Mouse (Mus musculus): ENCODE results near the gene Fam160b1. TPM values are rescaled to one million over a fixed set of nuclear protein-coding genes. Genes with fewer than 3 reads are reported as not detected.

The Fam160b1 gene
- 10 to 100 TPM; 22.7 to 23.4 TPM for total RNA-seq (2021)
- long read RNA-seq, full-length matches to known transcripts, result 15 of 20 reads
- long read RNA-seq, partial matches to known transcripts, result 0 of 20 reads
- long read RNA-seq, other reads (novel, unspliced or antisense), result 5 of 20 reads

GRCm38 (mm10) chr19:57360341-57361130 lies at the start of gene Fam160b1:
Gene Fam160b1 (plus strand): TSS chr19:57360680.
- peak; percentile 87 to 95 for DNase-seq (ENCODE audit: low spot score in 2 of 2)

- DNase-seq (ENCODE audit: low spot score in 2 of 2), result no peak
Measured at GRCm38 (mm10) chr19:57313226-57313625, 47.3 kb upstream of the Fam160b1 start.

GRCm38 (mm10) chr19:57313891-57314345 lies 46.6 kb upstream of the Fam160b1 start:
- DNase-seq (ENCODE audit: low spot score in 2 of 2), result peak; percentile 33 to 49

- peak; percentile 22 to 43 for DNase-seq (ENCODE audit: low spot score in 2 of 2)
Measured at GRCm38 (mm10) chr19:57314346-57315012, 46.0 kb upstream of the Fam160b1 start, which contains the start of gene Ablim1. Gene Ablim1 (minus strand): TSS chr19:57314919.

GRCm38 (mm10) chr19:57315013-57315565 lies 45.4 kb upstream of the Fam160b1 start:
- DNase-seq (ENCODE audit: low spot score in 2 of 2), result no peak

GRCm38 (mm10) chr19:57316597-57316996 lies 43.9 kb upstream of the Fam160b1 start:
- DNase-seq (ENCODE audit: low spot score in 2 of 2), result no peak

GRCm38 (mm10) chr19:57320656-57321382 lies 39.7 kb upstream of the Fam160b1 start:
- DNase-seq (ENCODE audit: low spot score in 2 of 2), result no peak

- DNase-seq (ENCODE audit: low spot score in 2 of 2), result no peak
Measured at GRCm38 (mm10) chr19:57321839-57322238, 38.6 kb upstream of the Fam160b1 start.

GRCm38 (mm10) chr19:57322491-57322890 lies 38.0 kb upstream of the Fam160b1 start:
- DNase-seq (ENCODE audit: low spot score in 2 of 2), result no peak

GRCm38 (mm10) chr19:57323087-57323486 lies 37.4 kb upstream of the Fam160b1 start:
- DNase-seq (ENCODE audit: low spot score in 2 of 2), result no peak

GRCm38 (mm10) chr19:57325748-57326300 lies 34.7 kb upstream of the Fam160b1 start:
- peak; percentile 66 to 86 for DNase-seq (ENCODE audit: low spot score in 2 of 2)

GRCm38 (mm10) chr19:57327679-57328078 lies 32.8 kb upstream of the Fam160b1 start:
- no peak for DNase-seq (ENCODE audit: low spot score in 2 of 2)

GRCm38 (mm10) chr19:57328269-57328668 lies 32.2 kb upstream of the Fam160b1 start:
- DNase-seq (ENCODE audit: low spot score in 2 of 2), result no peak

- DNase-seq (ENCODE audit: low spot score in 2 of 2), result peak in 1 of 2 experiments; percentile 62
Measured at GRCm38 (mm10) chr19:57328792-57329191, 31.7 kb upstream of the Fam160b1 start.

GRCm38 (mm10) chr19:57330309-57330708 lies 30.2 kb upstream of the Fam160b1 start:
- DNase-seq (ENCODE audit: low spot score in 2 of 2), result no peak

- DNase-seq (ENCODE audit: low spot score in 2 of 2), result no peak
Measured at GRCm38 (mm10) chr19:57331237-57331636, 29.2 kb upstream of the Fam160b1 start.

- no peak for DNase-seq (ENCODE audit: low spot score in 2 of 2)
Measured at GRCm38 (mm10) chr19:57333356-57333755, 27.1 kb upstream of the Fam160b1 start.

GRCm38 (mm10) chr19:57335135-57335534 lies 25.3 kb upstream of the Fam160b1 start:
- no peak for DNase-seq (ENCODE audit: low spot score in 2 of 2)

GRCm38 (mm10) chr19:57339281-57339864 lies 21.1 kb upstream of the Fam160b1 start:
- DNase-seq (ENCODE audit: low spot score in 2 of 2), result peak in 1 of 2 experiments; percentile 30

All from layer of hippocampus, adult 18-20 months (tissue).